Mouse (Mus musculus): ENCODE results near the gene Kif3c. TPM values are rescaled to one million over a fixed set of nuclear protein-coding genes. Genes with fewer than 3 reads are reported as not detected.

Gene Kif3c
- polyA plus RNA-seq, 1 experiment from 2014 or later, result 14.1 TPM

GRCm38 (mm10) chr12:3338931-3339330 lies 26.0 kb upstream of the Kif3c start:
- ATAC-seq (ENCODE audit: insufficient read depth) (no peak), DNase-seq (no peak)
- no peak overlapping the region for H3K9ac ChIP-seq
- no peak overlapping the region for H3K4me2 ChIP-seq
- no peak overlapping the region for H3K27ac ChIP-seq (ENCODE audit: low read depth)
- no peaks in the 10 kb centered on the region for H3K9me3 ChIP-seq (ENCODE audit: low read depth, low read length)
- H3K27me3 ChIP-seq (ENCODE audit: insufficient read depth, low read length), result no peaks in the 10 kb centered on the region
- H3K4me1 ChIP-seq (ENCODE audit: insufficient read depth), result no peaks in the 10 kb centered on the region
- no peak for TF ChIP-seq CTCF (IDR thresholded peaks at IDR 0.05; ENCODE audit: low read depth)
- H3K36me3 ChIP-seq (ENCODE audit: insufficient read depth), result no peaks in the 10 kb centered on the region
- no peak overlapping the region for H3K4me3 ChIP-seq (ENCODE audit: low read depth, low read length)
- 68% methylated on average over 1 of the region's 1 CpGs for WGBS

DNA sequence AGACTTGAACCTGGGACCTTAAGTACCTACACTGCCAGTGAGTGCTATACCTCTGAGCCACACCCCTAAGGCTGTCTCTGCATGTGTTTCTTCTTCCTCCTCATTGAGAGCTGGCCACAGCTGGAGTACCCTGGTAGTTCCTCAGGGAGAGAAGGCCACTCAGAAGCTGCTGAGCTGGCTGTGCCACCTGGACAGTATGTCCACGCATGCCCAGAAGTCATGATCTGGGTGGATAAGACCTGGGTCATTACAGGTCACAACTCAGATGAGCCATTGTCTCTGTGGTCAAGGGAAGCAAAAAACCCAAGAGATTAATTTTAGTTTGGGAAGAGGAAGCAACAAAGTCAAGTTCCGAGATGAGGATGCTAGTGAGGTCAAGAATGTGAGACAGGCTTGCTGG lies 20.8 kb upstream of the Kif3c start:
- H3K9ac ChIP-seq, result no peak overlapping the region
- H3K4me3 ChIP-seq (ENCODE audit: low read depth, low read length), result no peak overlapping the region
- H3K36me3 ChIP-seq (ENCODE audit: insufficient read depth), result no peaks in the 10 kb centered on the region
- no peak overlapping the region for H3K27ac ChIP-seq (ENCODE audit: low read depth)
- H3K9me3 ChIP-seq (ENCODE audit: low read depth, low read length), result no peaks in the 10 kb centered on the region
- no peaks in the 10 kb centered on the region for H3K4me1 ChIP-seq (ENCODE audit: insufficient read depth)
- no peak overlapping the region for H3K4me2 ChIP-seq
- ATAC-seq (ENCODE audit: insufficient read depth) (no peak), DNase-seq (no peak)
- H3K27me3 ChIP-seq (ENCODE audit: insufficient read depth, low read length), result no peaks in the 10 kb centered on the region
- TF ChIP-seq CTCF (IDR thresholded peaks at IDR 0.05; ENCODE audit: low read depth), result no peak
- 83% methylated on average over 2 of the region's 2 CpGs for WGBS

- no peak for ATAC-seq (ENCODE audit: insufficient read depth)
- Histone ChIP-seq H3K9me3 (ENCODE audit: low read depth, low read length) (no peaks in the 10 kb centered on the region), H3K4me2 (no peak overlapping the region), H3K36me3 (ENCODE audit: insufficient read depth) (no peaks in the 10 kb centered on the region), H3K9ac (no peak overlapping the region), H3K27me3 (ENCODE audit: insufficient read depth, low read length) (no peaks in the 10 kb centered on the region), H3K4me3 (ENCODE audit: low read depth, low read length) (no peak overlapping the region), H3K27ac (ENCODE audit: low read depth) (no peak overlapping the region), H3K4me1 (ENCODE audit: insufficient read depth) (no peaks in the 10 kb centered on the region)
- WGBS, result 80% methylated on average over 5 of the region's 5 CpGs
- no peak for TF ChIP-seq CTCF (IDR thresholded peaks at IDR 0.05; ENCODE audit: low read depth)
- no peak for DNase-seq
These were observed 19.9 kb upstream of the Kif3c start for GRCm38 (mm10) chr12:3345038-3345437.

- H3K4me2 ChIP-seq, result no peak overlapping the region
- H3K9me3 ChIP-seq (ENCODE audit: low read depth, low read length), result no peaks in the 10 kb centered on the region
- no peak overlapping the region for H3K27ac ChIP-seq (ENCODE audit: low read depth)
- TF ChIP-seq CTCF (IDR thresholded peaks at IDR 0.05; ENCODE audit: low read depth), result no peak
- no peaks in the 10 kb centered on the region for H3K27me3 ChIP-seq (ENCODE audit: insufficient read depth, low read length)
- no peak for DNase-seq
- H3K36me3 ChIP-seq (ENCODE audit: insufficient read depth), result no peaks in the 10 kb centered on the region
- H3K4me3 ChIP-seq (ENCODE audit: low read depth, low read length), result no peak overlapping the region
- ATAC-seq (ENCODE audit: insufficient read depth), result no peak
- no peaks in the 10 kb centered on the region for H3K4me1 ChIP-seq (ENCODE audit: insufficient read depth)
- no peak overlapping the region for H3K9ac ChIP-seq
These were observed 17.2 kb upstream of the Kif3c start for GRCm38 (mm10) chr12:3347682-3348081.

DNA sequence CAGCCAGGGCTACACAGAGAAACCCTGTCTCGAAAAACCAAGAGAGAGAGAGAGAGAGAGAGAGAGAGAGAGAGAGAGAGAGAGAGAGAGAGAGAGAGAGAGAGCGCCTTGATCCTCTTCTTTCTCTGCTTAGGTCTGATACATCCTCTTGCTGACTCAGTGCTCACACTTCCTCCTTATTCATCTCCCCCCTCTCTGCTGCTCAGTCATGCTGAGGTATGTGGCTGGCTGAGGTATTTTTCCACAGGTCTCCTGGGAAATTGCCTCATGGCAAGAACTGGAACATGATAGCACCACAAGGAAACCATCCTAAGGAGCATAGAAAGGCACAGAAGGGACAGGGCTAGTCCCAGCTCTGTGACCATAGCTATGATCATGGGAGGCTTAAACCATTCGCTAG lies 15.5 kb upstream of the Kif3c start:
- Histone ChIP-seq H3K4me1 (ENCODE audit: insufficient read depth) (no peaks in the 10 kb centered on the region), H3K4me2 (no peak overlapping the region), H3K36me3 (ENCODE audit: insufficient read depth) (no peaks in the 10 kb centered on the region), H3K27ac (ENCODE audit: low read depth) (no peak overlapping the region), H3K9me3 (ENCODE audit: low read depth, low read length) (no peaks in the 10 kb centered on the region), H3K9ac (no peak overlapping the region), H3K4me3 (ENCODE audit: low read depth, low read length) (no peak overlapping the region), H3K27me3 (ENCODE audit: insufficient read depth, low read length) (no peaks in the 10 kb centered on the region)
- no peak for TF ChIP-seq CTCF (IDR thresholded peaks at IDR 0.05; ENCODE audit: low read depth)
- DNase-seq (no peak), ATAC-seq (ENCODE audit: insufficient read depth) (no peak)
- WGBS, result 88% methylated on average over 3 of the region's 3 CpGs

DNA sequence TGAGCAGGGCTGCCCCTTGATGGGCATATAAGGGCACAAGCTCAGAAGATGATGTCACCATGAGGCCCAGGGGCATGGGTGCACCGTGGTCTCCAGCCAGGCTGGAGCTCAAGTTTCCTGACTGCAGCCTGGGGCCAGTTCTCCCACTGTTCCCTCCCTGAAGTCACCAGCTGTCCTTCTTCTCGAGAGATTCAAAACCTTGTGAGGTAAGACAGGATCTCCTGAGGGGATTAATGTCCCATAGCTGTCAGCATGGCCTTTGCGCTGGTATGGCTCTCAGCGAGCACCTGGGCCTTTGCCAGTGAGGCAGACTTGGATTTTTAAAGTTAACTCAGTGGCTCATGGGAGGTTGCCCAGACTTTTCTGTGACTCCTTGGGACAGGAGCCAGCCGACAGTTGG lies 14.8 kb upstream of the Kif3c start:
- ATAC-seq (ENCODE audit: insufficient read depth) (no peak), DNase-seq (no peak)
- Histone ChIP-seq H3K27ac (ENCODE audit: low read depth) (no peak overlapping the region), H3K4me3 (ENCODE audit: low read depth, low read length) (no peak overlapping the region), H3K9ac (no peak overlapping the region), H3K4me2 (no peak overlapping the region), H3K9me3 (ENCODE audit: low read depth, low read length) (no peaks in the 10 kb centered on the region), H3K36me3 (ENCODE audit: insufficient read depth) (no peaks in the 10 kb centered on the region), H3K27me3 (ENCODE audit: insufficient read depth, low read length) (no peaks in the 10 kb centered on the region), H3K4me1 (ENCODE audit: insufficient read depth) (no peaks in the 10 kb centered on the region)
- 66% methylated on average over 5 of the region's 5 CpGs for WGBS
- no peak for TF ChIP-seq CTCF (IDR thresholded peaks at IDR 0.05; ENCODE audit: low read depth)

DNA sequence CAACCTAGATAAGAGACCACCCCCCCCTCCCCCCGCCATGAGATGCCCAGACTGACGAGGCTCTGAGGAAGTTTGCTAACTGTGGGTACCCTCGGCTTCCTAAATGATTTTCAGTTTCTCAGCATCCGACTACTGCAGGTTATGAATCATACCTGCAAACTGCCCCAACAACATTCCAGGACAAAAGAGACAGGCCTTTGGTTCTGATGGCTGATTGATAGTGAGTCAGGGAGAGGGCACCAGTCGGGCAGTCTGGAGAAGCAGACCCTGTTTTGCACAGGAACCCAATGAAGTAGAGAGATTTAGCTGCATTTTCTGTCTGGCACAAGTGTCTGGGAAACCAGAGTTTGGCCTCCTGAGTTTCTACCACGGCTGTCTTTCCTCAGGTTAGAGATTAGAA lies 12.7 kb upstream of the Kif3c start:
- 62% methylated on average over 6 of the region's 6 CpGs for WGBS
- no peak for DNase-seq
- no peaks in the 10 kb centered on the region for H3K9me3 ChIP-seq (ENCODE audit: low read depth, low read length)
- H3K4me3 ChIP-seq (ENCODE audit: low read depth, low read length), result no peak overlapping the region
- no peaks in the 10 kb centered on the region for H3K36me3 ChIP-seq (ENCODE audit: insufficient read depth)
- H3K27me3 ChIP-seq (ENCODE audit: insufficient read depth, low read length), result no peaks in the 10 kb centered on the region
- H3K9ac ChIP-seq, result no peak overlapping the region
- no peak overlapping the region for H3K4me2 ChIP-seq
- TF ChIP-seq CTCF (IDR thresholded peaks at IDR 0.05; ENCODE audit: low read depth), result no peak
- no peak for ATAC-seq (ENCODE audit: insufficient read depth)
- H3K4me1 ChIP-seq (ENCODE audit: insufficient read depth), result no peaks in the 10 kb centered on the region
- H3K27ac ChIP-seq (ENCODE audit: low read depth), result no peak overlapping the region

DNA sequence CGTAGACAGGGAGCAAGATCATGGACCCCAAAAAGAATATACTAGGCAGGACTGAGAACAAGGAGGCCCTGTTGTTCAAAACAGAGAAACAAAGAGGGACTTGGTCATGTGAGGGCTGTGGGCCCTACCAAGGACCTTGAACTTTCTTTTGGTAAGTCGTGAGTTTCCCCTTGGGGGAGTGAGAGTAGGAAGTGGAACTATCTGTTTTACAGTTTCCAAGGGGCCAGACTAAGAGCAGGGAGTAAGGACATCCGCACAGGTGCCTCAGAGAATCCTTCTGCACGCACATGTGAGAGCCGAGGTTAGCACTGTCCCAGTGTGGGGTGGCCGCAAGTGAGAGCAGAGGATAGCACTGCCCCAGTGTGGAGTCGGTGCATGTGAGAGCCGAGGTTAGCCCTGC lies 9.9 kb upstream of the Kif3c start:
- H3K9me3 ChIP-seq (ENCODE audit: low read depth, low read length), result no peaks in the 10 kb centered on the region
- H3K9ac ChIP-seq, result no peak overlapping the region
- WGBS, result 82% methylated on average over 8 of the region's 8 CpGs
- H3K36me3 ChIP-seq (ENCODE audit: insufficient read depth), result no peaks in the 10 kb centered on the region
- no peak overlapping the region for H3K27ac ChIP-seq (ENCODE audit: low read depth)
- no peaks in the 10 kb centered on the region for H3K27me3 ChIP-seq (ENCODE audit: insufficient read depth, low read length)
- H3K4me3 ChIP-seq (ENCODE audit: low read depth, low read length), result no peak overlapping the region
- no peaks in the 10 kb centered on the region for H3K4me1 ChIP-seq (ENCODE audit: insufficient read depth)
- no peak for ATAC-seq (ENCODE audit: insufficient read depth)
- no peak for DNase-seq
- H3K4me2 ChIP-seq, result no peak overlapping the region
- TF ChIP-seq CTCF (IDR thresholded peaks at IDR 0.05; ENCODE audit: low read depth), result no peak
